Mouse (Mus musculus): ENCODE results near the gene Fgf22. TPM values are rescaled to one million over a fixed set of nuclear protein-coding genes. Genes with fewer than 3 reads are reported as not detected.
"Not testable (repeated sequence)": the region's sequence is repeated elsewhere in the genome, so short reads cannot be mapped to it uniquely, and the experiment has no call there.

Fgf22 gene
- polyA plus RNA-seq, 1 experiment from 2014 or later, result 0.12 TPM

DNA sequence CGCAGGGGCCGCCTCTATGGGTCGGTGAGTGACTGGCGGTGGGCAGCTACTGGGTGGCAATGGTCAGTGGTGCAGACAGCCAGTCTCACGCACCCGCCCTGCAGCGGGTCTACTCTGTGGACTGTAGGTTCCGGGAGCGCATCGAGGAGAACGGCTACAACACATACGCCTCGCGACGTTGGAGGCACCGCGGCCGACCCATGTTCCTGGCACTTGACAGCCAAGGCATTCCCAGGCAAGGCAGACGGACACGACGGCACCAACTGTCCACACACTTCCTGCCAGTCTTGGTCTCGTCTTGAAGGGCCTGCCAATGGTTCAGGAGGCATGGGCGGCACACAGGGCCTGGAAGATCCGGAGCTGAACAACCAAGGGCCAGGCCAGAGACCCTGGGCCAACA, 1.8 kb downstream of the Fgf22 start:
- Histone ChIP-seq H3K4me2 (no peak overlapping the region), H3K27me3 (no peaks in the 10 kb centered on the region), H3K4me3 (replicated peaks) (no peak overlapping the region), H3K36me3 (peaks cover 58% of the 10 kb centered on the region), H3K9ac (no peak overlapping the region), H3K9me3 (replicated peaks) (no peaks in the 10 kb centered on the region), H3K4me1 (peaks cover 10% of the 10 kb centered on the region; the same call in 1 of the 2 replicates), H3K27ac (no peak overlapping the region)
- 85% methylated on average over 24 of the region's 24 CpGs for WGBS
- ATAC-seq (replicated peaks; ENCODE audit: low FRiP score), result no peak

DNA sequence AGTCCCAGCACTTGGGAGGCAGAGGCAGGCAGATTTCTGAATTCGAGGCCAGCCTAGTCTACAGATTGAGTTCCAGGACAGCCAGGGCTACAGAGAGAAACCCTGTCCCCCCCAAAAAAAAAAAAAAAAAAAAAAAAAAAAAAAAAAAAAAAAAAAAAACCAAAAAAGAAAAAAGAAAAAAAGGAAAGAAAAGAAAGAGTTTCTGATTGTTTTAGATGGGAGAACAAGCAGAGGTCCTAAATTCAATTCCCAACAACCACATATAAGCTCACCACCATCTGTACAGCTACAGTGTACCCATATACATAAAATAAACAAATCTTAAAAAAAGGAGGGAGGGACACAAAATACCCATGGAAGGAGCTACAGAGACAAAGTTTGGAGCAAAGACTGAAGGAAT, 4.8 kb downstream of the Fgf22 start:
- not testable (repeated sequence) for H3K4me3 ChIP-seq (replicated peaks); H3K27me3 ChIP-seq; H3K9ac ChIP-seq; H3K9me3 ChIP-seq (replicated peaks); H3K4me2 ChIP-seq; ATAC-seq (replicated peaks; ENCODE audit: low FRiP score); H3K27ac ChIP-seq
- 91% methylated on average over 1 of the region's 1 CpGs for WGBS
- Histone ChIP-seq H3K36me3 (peaks cover 69% of the 10 kb centered on the region), H3K4me1 (peaks cover 24% of the 10 kb centered on the region)

DNA sequence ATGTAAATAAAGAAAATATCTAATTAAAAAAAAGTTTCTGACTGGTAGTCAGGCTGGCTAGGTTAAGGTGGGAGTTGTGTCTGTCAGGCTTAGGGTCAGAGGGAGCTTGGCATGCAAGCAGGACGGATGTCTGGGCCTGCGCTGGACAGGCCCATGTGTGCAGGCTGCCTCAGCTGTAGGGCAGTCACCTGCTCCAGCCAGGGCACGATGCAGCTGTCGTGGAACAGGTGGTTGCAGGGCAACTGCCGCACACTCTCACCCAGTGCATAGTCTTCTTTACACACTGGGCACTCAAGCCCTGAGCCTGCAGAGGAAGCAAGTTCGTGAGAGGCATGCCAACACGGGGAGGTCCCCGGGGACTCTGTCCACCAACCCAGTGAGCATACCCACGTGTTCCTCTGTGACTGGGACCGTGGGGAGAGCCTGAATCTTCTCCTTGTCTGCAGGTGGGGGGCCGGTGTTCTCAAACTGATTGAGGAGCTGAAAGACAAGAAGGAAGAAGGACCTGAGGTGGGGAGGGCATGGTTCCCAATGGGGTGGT, 5.8 kb downstream of the Fgf22 start:
- peaks cover 25% of the 10 kb centered on the region for H3K4me1 ChIP-seq
- no peaks in the 10 kb centered on the region for H3K27me3 ChIP-seq
- H3K9me3 ChIP-seq (replicated peaks), result no peaks in the 10 kb centered on the region
- no peak overlapping the region for H3K4me2 ChIP-seq
- H3K4me3 ChIP-seq (replicated peaks), result no peak overlapping the region
- no peak overlapping the region for H3K27ac ChIP-seq
- ATAC-seq (replicated peaks; ENCODE audit: low FRiP score), result no peak
- peaks cover 69% of the 10 kb centered on the region for H3K36me3 ChIP-seq
- WGBS, result 93% methylated on average over 11 of the region's 11 CpGs
- H3K9ac ChIP-seq, result no peak overlapping the region

DNA sequence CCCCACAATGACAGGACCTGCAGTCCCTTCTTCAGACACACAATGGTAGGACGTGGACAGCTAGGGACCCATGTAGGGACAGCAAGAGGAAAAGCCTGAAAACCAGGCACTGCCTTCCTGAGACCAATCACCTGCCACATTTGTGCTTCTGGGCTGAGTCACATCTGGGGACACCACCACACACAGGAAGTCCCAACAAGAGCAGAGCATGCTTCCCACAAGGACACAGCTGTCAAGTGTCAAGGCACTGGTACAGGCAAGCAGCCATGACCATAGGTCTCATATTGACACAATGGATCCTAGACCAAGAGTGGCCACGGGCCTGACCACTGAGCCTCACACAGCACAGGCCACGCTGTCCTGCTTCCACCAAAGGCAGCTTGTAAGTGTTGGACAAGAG, 8.0 kb downstream of the Fgf22 start:
- Histone ChIP-seq H3K4me3 (replicated peaks) (no peak overlapping the region), H3K9me3 (replicated peaks) (no peaks in the 10 kb centered on the region), H3K4me1 (peaks cover 34% of the 10 kb centered on the region), H3K9ac (no peak overlapping the region), H3K36me3 (peaks cover 48% of the 10 kb centered on the region), H3K4me2 (no peak overlapping the region), H3K27ac (no peak overlapping the region), H3K27me3 (no peaks in the 10 kb centered on the region)
- 79% methylated on average over 3 of the region's 3 CpGs for WGBS
- no peak for ATAC-seq (replicated peaks; ENCODE audit: low FRiP score)

DNA sequence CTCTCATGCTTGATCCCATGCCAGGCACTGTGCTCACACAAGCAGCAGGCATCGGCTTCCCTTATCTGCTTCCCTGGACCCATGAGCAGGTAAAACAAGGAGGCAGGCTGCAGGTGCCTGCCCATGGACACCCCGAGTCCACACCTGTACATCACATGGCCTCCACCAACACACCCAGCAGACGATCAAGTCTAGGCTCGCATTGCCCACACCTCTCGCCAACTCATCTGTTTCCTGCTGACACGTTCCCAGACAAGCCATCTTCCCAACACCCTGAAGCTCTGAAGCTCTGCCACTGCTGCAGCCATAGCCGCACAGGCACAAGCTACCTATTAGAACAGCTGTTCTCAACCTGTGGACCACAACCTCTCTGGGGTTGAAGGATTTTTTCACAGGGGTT, 9.4 kb downstream of the Fgf22 start:
- Histone ChIP-seq H3K27me3 (no peaks in the 10 kb centered on the region), H3K9me3 (replicated peaks) (no peaks in the 10 kb centered on the region), H3K9ac (no peak overlapping the region), H3K4me2 (no peak overlapping the region), H3K4me1 (peaks cover 47% of the 10 kb centered on the region), H3K27ac (no peak overlapping the region), H3K36me3 (peaks cover 34% of the 10 kb centered on the region), H3K4me3 (replicated peaks) (no peak overlapping the region)
- ATAC-seq (replicated peaks; ENCODE audit: low FRiP score), result no peak
- WGBS, result 82% methylated on average over 7 of the region's 7 CpGs

DNA sequence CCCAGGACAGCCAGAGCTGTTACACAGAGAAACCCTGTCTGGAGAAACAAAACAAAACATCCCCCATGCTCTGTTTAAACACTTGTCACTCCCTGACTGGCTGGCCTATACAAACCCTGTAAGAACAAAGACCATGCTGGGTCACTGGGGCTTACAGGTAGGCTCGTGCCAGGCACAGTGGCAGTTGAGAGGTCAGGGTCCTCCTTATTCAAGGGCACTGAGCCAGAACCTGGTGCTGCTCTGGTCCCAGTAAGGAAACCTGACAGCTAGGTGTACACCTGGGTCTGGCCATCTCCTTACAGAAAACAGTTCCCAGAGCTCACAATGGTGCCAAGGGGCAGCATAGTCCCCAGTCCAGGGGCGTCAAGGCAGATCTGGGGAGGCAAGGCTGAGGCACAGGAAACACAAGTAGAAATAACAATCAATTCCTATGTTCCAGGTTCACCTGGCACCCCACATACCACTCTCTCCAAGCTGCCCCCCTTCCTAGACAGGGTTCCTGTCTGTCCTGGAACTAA, 10.4 kb downstream of the Fgf22 start:
- Histone ChIP-seq H3K27me3 (no peaks in the 10 kb centered on the region), H3K9me3 (replicated peaks) (no peaks in the 10 kb centered on the region), H3K4me2 (peak overlapping the region; percentile 91), H3K9ac (peak overlapping the region; percentile 96), H3K36me3 (peaks cover 25% of the 10 kb centered on the region), H3K27ac (no peak overlapping the region), H3K4me1 (peaks cover 47% of the 10 kb centered on the region), H3K4me3 (replicated peaks) (peak overlapping the region; percentile 98)
- no peak for ATAC-seq (replicated peaks; ENCODE audit: low FRiP score)
- 54% methylated on average over 2 of the region's 2 CpGs for WGBS

DNA sequence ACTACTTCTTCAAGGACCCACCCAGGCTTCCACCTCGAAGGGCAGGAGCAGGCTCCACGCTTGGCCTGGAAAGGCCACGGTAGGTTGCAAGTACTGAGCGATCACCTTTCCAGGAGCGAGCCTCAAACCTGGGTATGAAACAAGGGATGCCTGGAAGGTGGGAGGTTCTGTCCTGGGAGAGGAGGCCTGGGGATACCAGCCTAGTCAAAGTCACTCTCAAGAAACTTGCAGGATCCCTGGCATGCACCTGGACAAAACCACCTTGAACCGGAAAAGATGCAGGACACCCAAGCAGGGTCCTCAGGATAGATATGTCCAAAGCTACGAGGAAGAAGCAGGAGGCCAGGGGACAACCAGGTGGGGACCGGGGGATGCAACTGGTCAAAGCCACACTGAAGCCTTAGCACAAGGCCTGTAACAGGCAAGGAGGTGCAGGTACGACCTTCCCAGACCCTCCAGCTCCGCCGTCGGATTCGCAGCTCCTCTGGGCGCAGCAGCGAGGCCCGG, 11.2 kb downstream of the Fgf22 start:
- H3K4me2 ChIP-seq, result peak overlapping the region; percentile 91
- H3K27ac ChIP-seq, result peak overlapping the region; percentile 97
- ATAC-seq (replicated peaks; ENCODE audit: low FRiP score), result no peak
- peak overlapping the region; percentile 98 for H3K4me3 ChIP-seq (replicated peaks)
- peaks cover 18% of the 10 kb centered on the region for H3K36me3 ChIP-seq
- peaks cover 47% of the 10 kb centered on the region for H3K4me1 ChIP-seq
- H3K9ac ChIP-seq, result peak overlapping the region; percentile 96
- H3K27me3 ChIP-seq, result no peaks in the 10 kb centered on the region
- no peaks in the 10 kb centered on the region for H3K9me3 ChIP-seq (replicated peaks)
- 7% methylated on average over 16 of the region's 16 CpGs for WGBS

DNA sequence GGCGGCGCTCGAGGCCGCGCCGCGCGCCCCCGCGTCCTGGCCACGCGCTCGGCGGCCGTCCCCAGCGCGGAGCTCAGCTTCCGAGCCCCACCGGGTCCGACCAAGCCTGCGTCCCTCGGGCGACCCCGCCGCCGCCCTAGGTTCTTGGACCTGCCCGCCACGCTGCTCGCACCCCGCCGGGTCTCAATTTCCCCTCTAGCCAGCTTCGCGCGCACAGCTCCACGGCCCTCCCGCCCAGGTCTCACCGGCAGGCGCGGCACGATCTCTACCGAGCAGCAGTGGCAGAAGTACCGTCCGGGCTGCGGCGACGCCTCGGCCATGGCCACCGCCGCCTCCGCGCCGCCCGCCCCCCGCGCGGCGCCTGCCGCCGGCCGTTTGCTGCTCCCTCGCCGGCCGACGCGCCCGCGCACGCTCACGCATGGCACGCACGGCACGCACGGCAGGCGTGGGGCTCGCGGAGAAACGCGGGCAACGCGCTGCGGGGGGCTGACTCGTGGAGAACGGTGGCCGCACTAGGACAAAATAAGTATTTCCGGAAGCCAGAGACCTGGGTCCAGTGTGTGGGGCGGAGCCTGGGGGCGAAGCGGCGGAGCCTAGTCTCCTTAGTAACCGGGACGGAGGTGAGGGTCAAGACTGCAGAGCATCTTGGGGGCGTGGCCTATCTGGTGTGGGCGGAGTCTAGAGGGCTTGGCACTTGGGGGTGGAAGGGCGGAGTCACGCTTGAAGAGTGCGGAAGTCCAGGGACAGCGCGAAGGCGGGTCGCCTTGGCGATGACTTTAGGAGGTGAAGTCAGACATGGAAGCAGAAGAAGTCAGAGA, 11.8 kb downstream of the Fgf22 start, which contains the start of gene Rnf126:
Rnf126 (minus strand) TSS at position 445 of the 818 bp plus-strand sequence.
- H3K4me3 ChIP-seq (replicated peaks), result peak within 1 kb of the TSS; percentile 98
- H3K9ac ChIP-seq, result peak within 1 kb of the TSS; percentile 96
- H3K27me3 ChIP-seq, result no peaks in the 10 kb centered on the region
- 1% methylated on average over 101 of the region's 101 CpGs for WGBS
- peak; percentile 92 for ATAC-seq (replicated peaks; ENCODE audit: low FRiP score)
- peaks cover 11% of the 10 kb centered on the region for H3K36me3 ChIP-seq
- peak within 1 kb of the TSS; percentile 97 for H3K27ac ChIP-seq
- H3K4me2 ChIP-seq, result peak within 1 kb of the TSS; percentile 91
- H3K9me3 ChIP-seq (replicated peaks), result no peaks in the 10 kb centered on the region
- H3K4me1 ChIP-seq, result peaks cover 47% of the 10 kb centered on the region

DNA sequence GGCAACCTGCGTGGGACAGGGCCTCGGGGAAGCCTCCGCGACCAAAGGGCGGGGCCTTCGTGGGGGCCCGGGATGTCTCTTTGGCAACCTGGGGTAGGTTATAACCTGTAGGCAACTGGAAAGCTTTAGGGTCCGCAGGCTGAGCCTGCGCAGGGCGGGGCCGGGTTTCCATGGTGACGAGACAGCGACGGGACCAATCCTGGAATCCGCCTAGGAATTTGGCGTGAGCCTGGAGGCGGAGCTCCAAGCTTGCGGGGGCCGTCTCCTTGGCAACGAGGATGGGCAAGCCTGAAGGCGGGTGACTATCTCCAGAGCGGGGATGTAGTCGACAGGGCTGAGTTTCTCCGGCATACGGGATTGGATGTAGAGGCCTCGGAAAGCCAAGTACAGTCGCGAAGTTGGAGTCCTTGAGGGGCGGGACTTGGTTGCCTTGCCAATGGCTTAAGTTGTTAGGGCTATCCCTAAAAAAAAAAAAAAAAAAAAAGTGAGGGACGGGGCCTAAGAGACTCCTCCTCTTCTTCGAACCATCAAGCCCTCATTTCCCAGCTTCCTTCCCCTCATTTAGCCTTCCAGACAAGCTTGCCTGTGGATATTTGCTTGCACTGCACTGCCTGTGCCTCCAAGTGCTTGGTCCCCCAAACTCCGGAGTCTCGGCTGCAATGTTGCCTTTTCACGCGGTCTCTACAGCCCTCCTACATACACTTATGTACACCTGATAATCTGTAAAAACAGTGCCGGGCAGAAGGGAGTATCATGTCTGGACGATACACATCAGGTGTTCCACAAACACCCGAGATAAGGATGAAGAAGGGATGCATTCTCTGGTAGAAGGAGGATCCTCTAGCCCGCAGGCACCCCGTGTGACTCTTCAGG, 12.7 kb downstream of the Fgf22 start:
- peak overlapping the region; percentile 97 for H3K27ac ChIP-seq
- no peaks in the 10 kb centered on the region for H3K27me3 ChIP-seq
- 9% methylated on average over 40 of the region's 40 CpGs for WGBS
- ATAC-seq (replicated peaks; ENCODE audit: low FRiP score), result peak; percentile 82
- peak overlapping the region; percentile 91 for H3K4me2 ChIP-seq
- H3K9ac ChIP-seq, result peak overlapping the region; percentile 43; the same call in 1 of the 2 replicates
- H3K4me1 ChIP-seq, result peaks cover 47% of the 10 kb centered on the region
- H3K36me3 ChIP-seq, result peaks cover 2% of the 10 kb centered on the region
- peak overlapping the region; percentile 98 for H3K4me3 ChIP-seq (replicated peaks)
- H3K9me3 ChIP-seq (replicated peaks), result no peaks in the 10 kb centered on the region

DNA sequence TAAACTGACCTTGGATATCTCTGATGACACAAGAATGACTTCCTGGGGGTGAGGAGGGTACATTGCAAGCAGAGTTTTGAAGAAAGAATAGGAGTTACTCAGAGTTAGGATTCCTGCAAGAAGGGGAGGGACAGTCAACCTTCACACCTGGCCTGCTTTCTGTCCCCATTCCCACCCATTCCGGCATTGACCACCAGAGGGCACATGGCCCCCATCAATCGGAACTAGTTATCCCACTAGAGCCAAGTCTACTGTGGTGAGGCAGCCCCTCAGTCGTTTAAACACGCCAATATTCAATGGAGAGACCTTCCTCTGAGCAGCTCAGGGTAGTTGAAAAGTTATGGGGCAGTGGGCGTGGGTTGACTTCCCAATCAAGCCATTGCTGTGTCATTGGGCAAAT, 13.5 kb downstream of the Fgf22 start:
- no peak for ATAC-seq (replicated peaks; ENCODE audit: low FRiP score)
- Histone ChIP-seq H3K9ac (no peak overlapping the region), H3K36me3 (no peaks in the 10 kb centered on the region), H3K4me3 (replicated peaks) (no peak overlapping the region), H3K4me2 (peak overlapping the region; percentile 91), H3K27me3 (no peaks in the 10 kb centered on the region), H3K9me3 (replicated peaks) (no peaks in the 10 kb centered on the region), H3K4me1 (peaks cover 45% of the 10 kb centered on the region), H3K27ac (0 out of 2 replicates have a peak overlapping the region, but pooled peaks have one; percentile 0)
- WGBS, result under 1% methylated on average over 5 of the region's 5 CpGs

DNA sequence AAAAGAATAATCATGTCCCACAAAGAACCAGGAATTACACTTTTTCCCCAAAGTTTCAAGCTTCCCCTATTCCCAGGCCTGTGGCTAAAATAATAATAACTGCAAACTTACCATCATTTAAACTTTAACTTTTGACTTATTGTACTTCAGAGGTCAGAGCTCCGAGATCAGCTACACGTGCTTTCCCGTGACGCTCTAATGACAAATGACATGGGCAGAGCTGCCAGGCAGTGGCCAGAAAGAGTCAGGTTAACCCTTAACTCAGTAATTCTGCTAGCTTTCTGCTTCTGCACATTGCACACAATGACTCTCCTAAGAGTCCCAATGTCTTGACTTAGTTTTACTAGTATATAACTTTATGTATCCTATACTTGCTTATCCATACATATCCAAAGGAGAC, 14.5 kb downstream of the Fgf22 start:
- Histone ChIP-seq H3K36me3 (no peaks in the 10 kb centered on the region), H3K27ac (no peak overlapping the region), H3K9ac (no peak overlapping the region), H3K9me3 (replicated peaks) (no peaks in the 10 kb centered on the region), H3K4me1 (peaks cover 35% of the 10 kb centered on the region), H3K4me2 (no peak overlapping the region), H3K4me3 (replicated peaks) (no peak overlapping the region), H3K27me3 (no peaks in the 10 kb centered on the region)
- no peak for ATAC-seq (replicated peaks; ENCODE audit: low FRiP score)
- WGBS, result 18% methylated on average over 4 of the region's 4 CpGs

All from kidney, embryonic 15.5 days (tissue).